Mouse (Mus musculus) left cerebral cortex, adult 9 months (tissue): ENCODE data around the gene Btd.

Experiments used
- DNase-seq, 2 experiments: peaks; one replicate each; pipeline ENCODE4 v3.0.0; 2022; ENCODE audit warnings: low spot score in 2 of 2

Gene Btd

GRCm38 (mm10) chr14:31645920-31646319 is 5.1 kb downstream of the Btd start:
- no peak for DNase-seq

GRCm38 (mm10) chr14:31647991-31648390 is 7.2 kb downstream of the Btd start:
- no peak for DNase-seq

DNA sequence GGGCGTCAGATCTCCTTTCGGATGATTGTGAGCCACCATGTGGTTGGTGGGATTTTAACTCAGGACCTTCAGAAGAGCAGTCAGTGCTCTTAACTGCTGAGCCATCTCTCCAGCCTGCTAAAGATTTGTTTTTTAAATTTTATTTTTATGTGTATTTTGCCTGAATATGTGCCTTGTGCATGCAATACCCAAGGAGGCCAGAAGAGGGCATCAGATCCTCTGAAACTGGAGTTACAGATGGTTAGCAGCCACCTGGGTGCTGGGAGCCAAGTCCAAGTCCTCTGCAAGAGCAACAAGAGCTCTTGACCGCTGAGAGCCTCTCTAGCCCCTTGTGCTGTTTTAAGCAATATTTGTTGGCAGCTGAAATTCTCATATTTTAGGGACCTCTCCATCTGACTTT is 9.5 kb downstream of the Btd start:
- DNase-seq = no peak

GRCm38 (mm10) chr14:31651206-31651605 is 10.4 kb downstream of the Btd start:
- no peak for DNase-seq

GRCm38 (mm10) chr14:31652106-31652505 is 11.3 kb downstream of the Btd start:
- no peak for DNase-seq

- no peak for DNase-seq
Measured at GRCm38 (mm10) chr14:31652624-31653023, 11.8 kb downstream of the Btd start.

DNA sequence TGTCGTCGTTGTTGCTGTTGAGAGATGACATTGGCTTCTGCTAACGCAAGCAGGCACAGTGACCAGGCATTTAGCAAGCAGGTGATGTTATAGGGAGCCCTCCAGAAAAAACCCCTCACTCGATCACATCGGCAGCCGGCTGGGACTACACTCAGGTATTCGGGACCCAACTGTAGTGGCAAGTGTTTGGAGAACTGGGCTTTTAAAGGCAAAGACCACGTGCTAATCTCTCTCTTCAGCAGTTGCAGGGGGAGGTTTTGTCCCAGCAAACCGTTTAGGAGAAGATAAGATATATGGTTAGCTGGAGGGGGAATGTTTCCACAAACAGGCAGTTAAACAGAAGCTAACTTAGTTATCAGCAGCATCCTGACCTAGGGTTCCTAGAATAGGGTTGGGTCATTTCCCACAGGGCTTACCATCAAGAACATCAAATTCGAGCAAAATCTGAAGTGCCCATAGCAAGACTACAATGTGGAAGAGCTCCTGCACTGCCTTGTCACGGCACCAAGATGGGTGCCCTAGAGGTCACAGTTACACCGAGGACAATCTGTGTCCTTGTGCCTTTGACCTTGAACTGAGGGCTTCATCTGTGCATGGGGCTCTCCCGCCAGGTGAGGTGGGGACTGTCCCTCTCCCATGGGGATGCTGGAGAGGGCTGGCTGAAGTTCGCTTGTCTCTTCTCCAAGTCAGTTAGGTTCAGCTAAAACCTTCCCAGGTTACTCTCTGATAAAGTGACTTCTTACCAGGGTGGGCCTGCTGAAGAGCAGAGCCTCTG is 12.5 kb downstream of the Btd start:
- DNase-seq = no peak

- no peak for DNase-seq
Measured at GRCm38 (mm10) chr14:31654816-31655215, 14.0 kb downstream of the Btd start.

- no peak for DNase-seq
Measured at GRCm38 (mm10) chr14:31655406-31655805, 14.6 kb downstream of the Btd start.

- no peak for DNase-seq
Measured at GRCm38 (mm10) chr14:31656386-31656785, 15.6 kb downstream of the Btd start.

DNA sequence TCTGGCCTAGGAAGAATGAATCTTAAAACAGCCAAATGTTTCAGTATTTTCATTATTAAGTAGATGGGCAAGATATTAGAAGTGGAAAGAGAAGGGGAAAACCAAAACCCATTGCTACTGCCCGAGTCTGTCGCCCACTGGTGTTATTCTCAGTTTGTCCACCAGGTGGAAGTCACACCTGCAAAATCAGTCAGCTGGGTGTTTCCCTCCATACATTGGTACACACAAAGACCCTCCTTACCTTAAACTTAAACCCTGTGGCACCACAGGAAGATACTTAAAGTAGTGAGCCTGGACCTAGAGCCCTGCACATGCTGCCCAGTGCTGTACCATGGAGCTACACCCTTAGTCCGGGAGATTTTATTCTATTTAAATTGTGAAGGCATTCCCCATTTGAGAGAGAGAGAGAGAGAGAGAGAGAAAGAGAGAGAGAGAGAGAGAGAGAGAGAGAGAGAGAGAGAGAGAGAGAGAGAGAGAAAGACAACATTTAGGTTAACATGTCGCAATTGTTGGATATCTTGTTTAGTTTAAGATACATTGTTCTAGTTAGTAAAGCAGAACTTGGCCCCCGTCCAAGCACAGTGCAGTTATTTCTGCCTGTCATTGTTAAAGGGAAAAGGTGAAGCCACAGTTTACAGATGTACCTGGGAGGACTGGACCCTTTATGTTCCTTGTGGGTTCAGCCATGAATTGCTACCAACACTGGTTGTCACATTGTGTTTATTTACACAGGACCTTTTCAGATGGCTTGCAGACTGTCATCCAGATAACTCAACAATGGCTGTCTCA is 16.2 kb downstream of the Btd start:
- peak in 1 of 2 experiments; percentile 84 for DNase-seq

- DNase-seq = no peak
Measured at GRCm38 (mm10) chr14:31658126-31658680, 17.4 kb downstream of the Btd start.

DNA sequence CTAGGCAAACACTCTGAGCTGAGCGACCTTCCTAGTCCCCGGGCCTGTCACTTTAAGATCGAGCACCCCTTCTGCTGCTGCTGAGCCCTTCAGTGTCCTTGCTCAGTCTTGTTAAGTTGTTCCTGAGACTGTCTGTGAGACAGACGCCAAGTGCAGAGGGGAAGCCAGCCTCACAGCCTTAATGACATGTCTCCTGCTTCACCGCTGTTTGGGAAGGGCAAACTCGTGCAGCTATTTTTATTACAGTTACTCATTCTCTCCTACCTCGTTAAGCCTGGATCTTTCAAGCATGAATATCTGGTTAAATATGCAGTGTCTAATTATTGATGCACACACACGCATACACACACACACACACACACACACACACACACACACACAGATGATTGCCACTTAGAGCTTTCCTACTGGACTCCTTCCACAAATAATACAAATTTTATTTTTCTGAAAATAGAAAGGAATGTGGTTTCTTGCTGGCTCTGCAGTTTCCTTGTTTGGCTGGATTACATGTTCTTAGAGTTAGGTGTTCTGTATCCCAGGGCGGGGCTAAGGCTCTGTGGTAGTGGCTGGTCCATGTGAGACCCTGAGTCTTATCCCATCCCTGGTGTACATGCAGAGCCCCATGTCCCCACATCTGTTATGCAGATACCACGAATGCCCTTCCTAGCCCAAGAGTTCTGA is 18.8 kb downstream of the Btd start:
- DNase-seq = peak in 1 of 2 experiments; percentile 46

DNA sequence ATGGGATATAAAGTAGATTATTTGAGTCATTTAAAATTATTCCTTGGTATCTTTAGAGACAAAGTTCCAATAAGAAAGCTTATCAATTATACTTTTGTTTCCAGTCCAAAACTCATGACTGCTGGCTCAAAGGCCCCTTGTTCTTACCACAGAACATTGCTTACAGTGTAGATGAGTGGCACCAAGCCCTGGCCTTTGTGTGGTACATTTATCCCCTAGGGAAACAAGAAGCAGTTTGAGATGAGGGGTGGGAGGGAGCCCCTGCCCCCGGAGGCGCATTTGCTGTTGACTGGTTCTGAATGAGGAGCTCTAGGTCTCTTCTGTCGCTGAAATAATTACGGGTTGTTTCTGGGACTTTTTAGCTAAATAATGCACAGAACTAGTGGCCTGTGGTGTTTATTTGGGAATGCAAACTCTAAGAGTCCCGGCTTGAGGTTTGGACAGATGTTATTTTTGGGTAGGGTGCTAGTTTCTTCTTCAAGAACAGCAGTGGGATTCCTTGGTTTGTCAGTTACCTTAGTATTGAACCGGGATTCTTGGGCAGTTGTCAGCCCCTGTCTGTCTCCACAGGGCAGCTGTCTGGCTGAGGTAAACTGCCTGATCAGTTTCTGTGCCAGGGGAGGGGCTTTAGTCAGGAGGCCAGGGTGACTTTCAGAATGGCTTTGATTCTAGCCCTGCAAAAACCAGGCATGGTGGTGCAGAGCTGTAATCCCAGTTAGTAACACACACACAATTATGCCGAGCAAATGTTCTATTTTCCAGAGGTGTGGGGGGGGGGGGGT is 19.7 kb downstream of the Btd start:
- peak in 1 of 2 experiments; percentile 58 for DNase-seq

- DNase-seq = peak; percentile 81 to 92
Measured at GRCm38 (mm10) chr14:31661671-31662554, 21.1 kb downstream of the Btd start.

GRCm38 (mm10) chr14:31662555-31663211 is 21.9 kb downstream of the Btd start:
- no peak for DNase-seq

GRCm38 (mm10) chr14:31663376-31664099 is 22.7 kb downstream of the Btd start:
- DNase-seq = no peak

GRCm38 (mm10) chr14:31664100-31664902 is 23.5 kb downstream of the Btd start:
- no peak for DNase-seq
